ENCODE assay signal across 8 mouse cellular contexts in the genomic region with DNA sequence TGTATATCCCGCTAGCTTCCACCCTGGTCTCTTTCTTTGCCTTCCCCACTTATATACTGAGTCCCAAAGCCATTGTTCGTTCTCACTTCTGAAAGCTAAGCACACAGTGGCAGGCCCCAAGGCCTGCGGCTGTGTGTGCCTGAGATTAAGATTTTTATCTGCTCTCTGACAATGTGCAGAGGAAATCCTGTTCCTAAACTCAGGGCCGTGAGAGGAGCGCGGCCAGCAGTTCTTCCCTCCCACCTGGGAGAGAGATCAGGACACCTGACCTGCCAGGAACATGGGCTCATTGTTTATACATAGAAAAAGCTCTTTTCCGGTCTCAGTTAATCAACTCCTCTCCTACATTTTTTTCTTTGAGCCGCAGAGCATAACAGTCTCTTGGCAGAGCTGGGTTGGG. TPM values are rescaled to one million over a fixed set of nuclear protein-coding genes. Genes with fewer than 3 reads are reported as not detected.
DNase-seq lines count a peak whose midpoint lies in the region; ATAC-seq and TF ChIP-seq lines count a peak whose summit lies in the region.

No protein-coding gene starts in this region.

- H3K4me3 ChIP-seq in liver, adult 2 months (ENCODE audit: insufficient read depth, low read depth, low read length), result no peak overlapping the region
- H3K4me3 ChIP-seq in heart, embryonic 15.5 days, result no peak overlapping the region
- H3K4me3 ChIP-seq in limb, embryonic 15.5 days, result no peak overlapping the region
- H3K4me3 ChIP-seq in left cerebral cortex, adult 2 months, result no peak overlapping the region

- H3K36me3 ChIP-seq in liver, adult 2 months (ENCODE audit: control insufficient read depth, insufficient read depth, low read length), result no peaks in the 10 kb centered on the region
- no peaks in the 10 kb centered on the region for H3K36me3 ChIP-seq in heart, embryonic 15.5 days
- no peaks in the 10 kb centered on the region for H3K36me3 ChIP-seq in limb, embryonic 15.5 days

- TF ChIP-seq CTCF in liver, adult 2 months (IDR thresholded peaks at IDR 0.05; ENCODE audit: low read depth, low read length), result no peak
- TF ChIP-seq CTCF in left cerebral cortex, adult 2 months (IDR thresholded peaks at IDR 0.05), result no peak

- intact Hi-C loops in left cerebral cortex, adult 2 months (cut with DNase I), result no loop called here

- no peak overlapping the region for H3K4me2 ChIP-seq in heart, embryonic 15.5 days
- no peak overlapping the region for H3K4me2 ChIP-seq in limb, embryonic 15.5 days

- H3K9ac ChIP-seq in liver, adult 2 months (ENCODE audit: low read depth, low read length), result no peak overlapping the region; the same call in 1 of the 2 replicates
- no peak overlapping the region for H3K9ac ChIP-seq in heart, embryonic 15.5 days
- H3K9ac ChIP-seq in limb, embryonic 15.5 days, result no peak overlapping the region

- 34% methylated on average over 8 of the region's 8 CpGs for WGBS in liver, adult 2 months
- WGBS in heart, embryonic 15.5 days, result 28% methylated on average over 8 of the region's 8 CpGs
- 45% methylated on average over 8 of the region's 8 CpGs for WGBS in limb, embryonic 15.5 days

- no peak for DNase-seq in liver, adult 2 months (ENCODE audit: extremely low read depth, low read depth, low spot score)
- DNase-seq in liver, result no peak
- DNase-seq in thymus, postnatal 0 days (ENCODE audit: low spot score), result peak; percentile 66
- DNase-seq in left cerebral cortex, adult 2 months (ENCODE audit: extremely low spot score in 1 of 2, low spot score in 2 of 2), result no peak
- DNase-seq in retina, embryonic 14.5 days (ENCODE audit: low spot score), result no peak
- DNase-seq in cerebellum, postnatal 36 days, result no peak

- no peaks in the 10 kb centered on the region for H3K27me3 ChIP-seq in liver, adult 2 months (ENCODE audit: control insufficient read depth, insufficient read depth, low read length)
- no peaks in the 10 kb centered on the region for H3K27me3 ChIP-seq in heart, embryonic 15.5 days
- no peaks in the 10 kb centered on the region for H3K27me3 ChIP-seq in limb, embryonic 15.5 days

- H3K9me3 ChIP-seq in heart, embryonic 15.5 days (replicated peaks), result no peaks in the 10 kb centered on the region
- no peaks in the 10 kb centered on the region for H3K9me3 ChIP-seq in limb, embryonic 15.5 days

- peaks cover 3% of the 10 kb centered on the region; the same call in 1 of the 2 replicates for H3K79me2 ChIP-seq in liver, adult 2 months (ENCODE audit: control insufficient read depth, insufficient read depth, low read length)

- ATAC-seq in heart, embryonic 15.5 days (replicated peaks; ENCODE audit: insufficient number of reproducible peaks, insufficient read depth, low FRiP score, low read depth), result peak; percentile 62
- ATAC-seq in limb, embryonic 15.5 days (ENCODE audit: insufficient number of reproducible peaks, low FRiP score, low TSS enrichment, low read depth), result no peak

- TF ChIP-seq POLR2A in liver, adult 2 months (IDR thresholded peaks at IDR 0.05; ENCODE audit: extremely low read depth, insufficient read depth, low read length), result no peak

- H3K4me1 ChIP-seq in liver, adult 2 months (ENCODE audit: control insufficient read depth, insufficient read depth, low read length), result no peaks in the 10 kb centered on the region; the same call in 1 of the 2 replicates
- H3K4me1 ChIP-seq in heart, embryonic 15.5 days (replicated peaks), result peaks cover 25% of the 10 kb centered on the region
- peaks cover 45% of the 10 kb centered on the region for H3K4me1 ChIP-seq in limb, embryonic 15.5 days

- H3K27ac ChIP-seq in liver, adult 2 months (replicated peaks; ENCODE audit: insufficient read depth, low read depth, low read length), result peak overlapping the region; percentile 42
- H3K27ac ChIP-seq in heart, embryonic 15.5 days, result peak overlapping the region; percentile 77
- peak overlapping the region; percentile 44; the same call in 1 of the 2 replicates for H3K27ac ChIP-seq in limb, embryonic 15.5 days
- H3K27ac ChIP-seq in left cerebral cortex, adult 2 months, result no peak overlapping the region

RNA-seq across cellular contexts. Expression of a gene that starts 36.5 kb away (rescaled TPM):
- 3.0 and 4.2 TPM in 2 replicates for total RNA-seq in liver, adult 2 months (2014; rRNA removed)
- polyA plus RNA-seq in liver, adult 2 months (2012; rRNA removed), result 1.1 and 1.6 TPM in 2 replicates
- polyA plus RNA-seq in heart, embryonic 15.5 days (2015; fragmentation: Nextera tagmentation; extraction: Ambion mirVana), result 20.6 and 21.8 TPM in 2 replicates
- 21.3 and 23.4 TPM in 2 replicates for polyA plus RNA-seq in limb, embryonic 15.5 days (2015; fragmentation: Nextera tagmentation; extraction: Ambion mirVana)
- polyA plus RNA-seq in thymus, postnatal 0 days (2015; fragmentation: Nextera tagmentation; extraction: Ambion mirVana), result 50.6 and 53.5 TPM in 2 replicates
- total RNA-seq in left cerebral cortex, adult 2 months (2021), result 1 to 10 TPM; 3.5 to 5.9 TPM
